Mouse (Mus musculus) heart, embryonic 16.5 days (tissue): ENCODE results near the gene Prkra. TPM values are rescaled to one million over a fixed set of nuclear protein-coding genes. Genes with fewer than 3 reads are reported as not detected.

ENCODE experiments used
- ATAC-seq: fragments of 200-750 bp; cut with Nextera tagmentation; replicated peaks from 2 replicates; pipeline ENCODE4 v1.8.0; 2017; ENCODE audit warnings: moderate number of reproducible peaks; ENCODE audit not compliant: insufficient read depth, low FRiP score; ENCODE audit errors: extremely low read depth
- H3K27ac ChIP-seq: fragments of 300-500 bp; sonication (generic); 2 replicates; pipeline ENCODE4 v1.5.1; 2014; ENCODE audit warnings: mild to moderate bottlenecking, low read length, control low read depth, moderate library complexity
- H3K27me3 ChIP-seq: fragments of 300-500 bp; sonication (generic); 2 replicates; pipeline ENCODE4 v1.6.1; 2014; ENCODE audit warnings: low read length, mixed read lengths; ENCODE audit not compliant: control insufficient read depth, insufficient read depth
- H3K36me3 ChIP-seq: fragments of 300-500 bp; sonication (generic); 2 replicates; pipeline ENCODE4 v1.6.1; 2014; ENCODE audit not compliant: control insufficient read depth, insufficient read depth
- H3K4me1 ChIP-seq: fragments of 300-500 bp; sonication (generic); 2 replicates; pipeline ENCODE4 v1.6.1; 2014; ENCODE audit warnings: low read length, mixed read lengths; ENCODE audit not compliant: control insufficient read depth, insufficient read depth
- H3K4me2 ChIP-seq: fragments of 300-500 bp; sonication (generic); 2 replicates; pipeline ENCODE4 v1.6.1; 2014; ENCODE audit warnings: low read depth, mild to moderate bottlenecking, control low read depth, low read length
- H3K4me3 ChIP-seq: fragments of 300-500 bp; sonication (generic); 2 replicates; pipeline ENCODE4 v1.5.1; 2014; ENCODE audit warnings: mild to moderate bottlenecking, control low read depth, low read length
- H3K9ac ChIP-seq: fragments of 300-500 bp; sonication (generic); 2 replicates; pipeline ENCODE4 v1.6.1; 2014; ENCODE audit warnings: low read length, control low read depth
- H3K9me3 ChIP-seq: fragments of 300-500 bp; sonication (generic); replicated peaks from 2 replicates; pipeline ENCODE4 v1.6.1; 2016; ENCODE audit warnings: low read length; ENCODE audit not compliant: control insufficient read depth
- WGBS: fragments of 180-500 bp; shearing (Covaris S2); extraction: QIAGEN DNeasy Blood & Tissue Kit; methylation state at CpG from one replicate; pipeline ENCODE4 v1.1.7; 2014; 5-methylcytosine and 5-hydroxymethylcytosine counted together
- polyA plus RNA-seq: library from polyadenylated mRNA; unstranded; fragments of >200 nt; fragmentation: Nextera tagmentation; extraction: Ambion mirVana; gene quantifications from 2 replicates; pipeline ENCODE4 v1.2.1, GENCODE M21; 2015

The Prkra gene
- polyA plus RNA-seq, 1 experiment from 2014 or later = 31.9 TPM

- Histone ChIP-seq H3K4me2 (no peak overlapping the region), H3K4me3 (no peak overlapping the region), H3K4me1 (peaks cover 10% of the 10 kb centered on the region), H3K9me3 (no peaks in the 10 kb centered on the region), H3K27ac (no peak overlapping the region), H3K27me3 (no peaks in the 10 kb centered on the region), H3K9ac (no peak overlapping the region), H3K36me3 (peaks cover 16% of the 10 kb centered on the region)
- 45% methylated on average over 5 of the region's 5 CpGs for WGBS
- ATAC-seq = no peak
Observed at GRCm38 (mm10) chr2:76667200-76667599, 19.4 kb upstream of the Prkra start.

GRCm38 (mm10) chr2:76665531-76665930 lies 17.7 kb upstream of the Prkra start:
- Histone ChIP-seq H3K4me3 (no peak overlapping the region), H3K9me3 (no peaks in the 10 kb centered on the region), H3K27me3 (no peaks in the 10 kb centered on the region), H3K27ac (no peak overlapping the region), H3K9ac (no peak overlapping the region), H3K4me1 (no peaks in the 10 kb centered on the region), H3K4me2 (no peak overlapping the region), H3K36me3 (peaks cover 20% of the 10 kb centered on the region)
- 91% methylated on average over 7 of the region's 7 CpGs for WGBS
- ATAC-seq = no peak

DNA sequence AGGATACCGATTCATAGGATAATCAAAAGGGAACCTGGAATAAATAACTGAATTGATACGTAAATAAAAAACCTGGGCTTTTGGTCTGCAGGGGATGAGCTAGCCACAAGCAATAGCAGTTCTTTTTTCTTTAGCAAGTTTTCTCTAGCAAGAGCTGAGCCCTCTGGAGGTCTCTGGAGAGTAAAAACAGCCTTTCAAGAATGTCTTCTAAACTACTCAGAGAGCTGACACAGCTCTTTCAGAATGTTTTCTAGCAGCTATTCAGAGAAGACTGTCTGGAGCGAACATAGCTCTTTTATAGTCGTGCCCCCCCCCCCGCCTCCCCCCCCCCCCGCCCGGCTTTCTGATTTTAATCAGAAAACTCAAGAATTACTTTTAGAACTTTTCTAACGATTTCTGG lies 11.6 kb upstream of the Prkra start:
- Histone ChIP-seq H3K36me3 (peaks cover 9% of the 10 kb centered on the region; the same call in 1 of the 2 replicates), H3K27me3 (no peaks in the 10 kb centered on the region), H3K4me3 (no peak overlapping the region), H3K9ac (no peak overlapping the region), H3K27ac (no peak overlapping the region), H3K4me1 (no peaks in the 10 kb centered on the region), H3K9me3 (no peaks in the 10 kb centered on the region), H3K4me2 (no peak overlapping the region)
- 54% methylated on average over 6 of the region's 8 CpGs for WGBS
- no peak for ATAC-seq

- H3K27me3 ChIP-seq = no peaks in the 10 kb centered on the region
- 76% methylated on average over 13 of the region's 13 CpGs for WGBS
- H3K4me2 ChIP-seq = no peak overlapping the region
- H3K9ac ChIP-seq = no peak overlapping the region
- no peaks in the 10 kb centered on the region for H3K9me3 ChIP-seq
- no peak overlapping the region for H3K27ac ChIP-seq
- ATAC-seq = no peak
- no peaks in the 10 kb centered on the region for H3K4me1 ChIP-seq
- no peak overlapping the region for H3K4me3 ChIP-seq
- H3K36me3 ChIP-seq = peaks cover 9% of the 10 kb centered on the region; the same call in 1 of the 2 replicates
Observed at GRCm38 (mm10) chr2:76658551-76658950, 10.7 kb upstream of the Prkra start.

DNA sequence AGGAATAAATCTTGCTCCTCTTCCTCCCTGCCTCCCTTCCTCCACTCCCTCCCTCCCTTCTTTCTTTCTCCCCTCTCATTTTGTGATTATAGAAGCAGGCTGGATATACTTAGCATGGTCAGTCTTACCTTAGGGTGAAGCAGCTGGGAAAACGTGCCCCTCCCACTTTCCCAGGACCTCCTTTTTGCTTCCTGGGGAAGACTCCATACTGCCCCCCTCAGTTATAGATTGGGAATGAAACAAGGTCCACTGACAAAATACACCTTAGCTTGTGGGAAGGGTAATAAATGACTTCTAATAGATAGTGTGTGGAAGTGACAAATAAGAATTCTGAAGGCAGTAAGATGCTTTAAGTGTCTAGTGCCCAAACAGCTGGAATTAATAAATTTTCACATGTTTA lies 8.2 kb upstream of the Prkra start:
- H3K36me3 ChIP-seq = no peaks in the 10 kb centered on the region
- ATAC-seq = no peak
- WGBS = 3% methylated on average over 1 of the region's 1 CpGs
- H3K9ac ChIP-seq = no peak overlapping the region
- no peak overlapping the region for H3K4me3 ChIP-seq
- no peaks in the 10 kb centered on the region for H3K27me3 ChIP-seq
- no peaks in the 10 kb centered on the region for H3K4me1 ChIP-seq
- no peak overlapping the region for H3K27ac ChIP-seq
- H3K4me2 ChIP-seq = no peak overlapping the region
- H3K9me3 ChIP-seq = no peaks in the 10 kb centered on the region

- ATAC-seq = no peak
- no peak overlapping the region for H3K27ac ChIP-seq
- no peak overlapping the region for H3K9ac ChIP-seq
- H3K27me3 ChIP-seq = no peaks in the 10 kb centered on the region
- no peak overlapping the region for H3K4me2 ChIP-seq
- H3K36me3 ChIP-seq = no peaks in the 10 kb centered on the region
- no peak overlapping the region for H3K4me3 ChIP-seq
- no peaks in the 10 kb centered on the region for H3K4me1 ChIP-seq
- 70% methylated on average over 3 of the region's 3 CpGs for WGBS
- H3K9me3 ChIP-seq = no peaks in the 10 kb centered on the region
Observed at GRCm38 (mm10) chr2:76655444-76655843, 7.6 kb upstream of the Prkra start.

DNA sequence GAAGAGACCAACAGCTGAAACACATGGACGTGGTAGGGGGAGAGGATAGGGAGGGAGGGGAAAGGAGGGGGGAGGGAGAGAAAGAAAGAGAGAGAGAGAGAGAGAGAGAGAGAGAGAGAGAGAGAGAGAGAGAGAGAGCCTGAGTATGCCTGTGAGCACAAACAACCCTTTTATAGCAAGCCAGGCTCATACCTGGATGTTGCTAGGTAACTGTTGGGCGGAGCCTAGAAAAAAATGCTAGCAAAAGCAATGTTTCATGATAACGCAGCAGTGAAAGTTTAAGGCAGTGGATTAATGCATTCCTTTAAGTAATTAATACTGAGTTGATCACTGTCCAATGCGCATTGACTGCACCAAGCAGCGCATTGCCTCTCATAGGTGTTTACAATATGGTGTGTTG lies 6.8 kb upstream of the Prkra start:
- 85% methylated on average over 5 of the region's 5 CpGs for WGBS
- H3K36me3 ChIP-seq = no peaks in the 10 kb centered on the region
- H3K9ac ChIP-seq = no peak overlapping the region
- no peak overlapping the region for H3K27ac ChIP-seq
- H3K4me2 ChIP-seq = no peak overlapping the region
- no peak overlapping the region for H3K4me3 ChIP-seq
- no peaks in the 10 kb centered on the region for H3K4me1 ChIP-seq
- H3K27me3 ChIP-seq = no peaks in the 10 kb centered on the region
- no peaks in the 10 kb centered on the region for H3K9me3 ChIP-seq
- no peak for ATAC-seq

- Histone ChIP-seq H3K4me1 (peaks cover 5% of the 10 kb centered on the region), H3K36me3 (no peaks in the 10 kb centered on the region), H3K27ac (no peak overlapping the region), H3K9me3 (no peaks in the 10 kb centered on the region), H3K9ac (no peak overlapping the region), H3K27me3 (no peaks in the 10 kb centered on the region), H3K4me2 (no peak overlapping the region), H3K4me3 (no peak overlapping the region)
- no peak for ATAC-seq
- WGBS = 87% methylated on average over 4 of the region's 4 CpGs
Observed at GRCm38 (mm10) chr2:76653070-76653469, 5.3 kb upstream of the Prkra start.

DNA sequence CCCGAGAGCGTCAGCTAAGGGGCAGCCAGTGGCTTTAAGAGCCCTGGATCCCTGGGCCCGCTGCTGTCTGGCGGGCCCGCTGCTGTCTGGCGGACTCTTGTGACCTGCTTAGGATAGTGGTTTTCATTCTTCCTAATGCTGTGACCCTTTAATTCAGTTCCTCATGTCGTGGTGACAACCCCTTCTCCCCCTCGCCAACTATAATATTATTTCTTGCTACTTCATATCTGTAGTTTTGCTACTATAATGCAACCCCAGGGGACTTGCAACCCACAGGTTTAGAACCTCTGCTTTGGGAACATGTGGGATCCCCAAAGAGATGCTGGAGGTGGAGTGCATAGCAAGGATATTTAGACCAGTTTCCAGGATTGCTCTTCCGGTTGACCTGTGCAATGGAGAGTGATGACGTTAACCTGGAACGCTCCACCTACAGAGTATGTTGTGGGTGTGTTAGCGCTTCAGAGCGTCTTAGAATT lies 889 bp upstream of the Prkra start:
- WGBS = 26% methylated on average over 13 of the region's 13 CpGs

More for the DNA sequence above, 889 bp upstream of the Prkra start:
- no peak for ATAC-seq
- Histone ChIP-seq H3K4me3 (peak overlapping the region; percentile 72), H3K4me2 (peak overlapping the region; percentile 85), H3K27me3 (no peaks in the 10 kb centered on the region), H3K9ac (peak overlapping the region; percentile 68), H3K27ac (peak overlapping the region; percentile 83), H3K9me3 (no peaks in the 10 kb centered on the region), H3K36me3 (no peaks in the 10 kb centered on the region), H3K4me1 (peaks cover 12% of the 10 kb centered on the region)
